Mouse (Mus musculus): ENCODE results near the gene Slc36a3. TPM values are rescaled to one million over a fixed set of nuclear protein-coding genes. Genes with fewer than 3 reads are reported as not detected.
A peak's percentile ranks its signal among the peaks of the same experiment; 100 is the strongest.

The Slc36a3 gene
- total RNA-seq, 1 experiment: not detected

DNA sequence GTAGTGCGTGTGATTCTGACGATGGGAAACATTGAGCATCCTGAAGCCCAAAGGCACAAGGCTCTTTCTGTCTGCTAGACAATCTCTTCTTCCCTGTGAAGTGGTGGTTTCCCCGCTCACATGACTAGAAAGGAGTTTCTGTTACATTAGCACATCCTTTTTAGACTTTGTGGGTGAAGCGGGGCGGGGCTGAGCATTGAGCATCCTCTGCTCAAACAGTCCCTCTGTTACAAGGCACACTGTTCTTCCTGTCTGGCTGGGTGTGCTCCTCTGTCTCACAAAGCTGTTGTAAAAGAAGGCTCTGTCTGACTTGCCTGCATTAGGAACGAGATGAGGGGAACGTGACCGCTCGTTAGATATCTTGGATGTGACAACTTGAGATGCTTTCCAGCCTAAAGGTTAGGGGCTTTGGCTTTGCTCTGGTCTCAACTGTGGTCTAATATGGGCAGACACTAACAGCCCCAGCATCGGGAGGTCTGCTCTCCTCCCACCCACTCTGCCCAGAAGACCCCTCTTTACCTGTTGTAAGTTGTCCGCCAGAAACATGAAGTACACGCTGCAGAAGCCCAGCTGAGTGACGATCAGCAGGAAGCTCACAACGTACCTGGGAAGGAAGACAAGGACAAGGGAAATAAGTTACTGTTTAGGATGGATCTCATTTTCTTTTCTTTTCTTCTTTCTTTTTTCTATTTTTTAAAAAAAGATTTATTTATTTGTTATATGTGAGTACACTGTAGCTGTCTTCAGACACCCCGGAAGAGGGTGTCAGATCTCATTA is 14.5 kb downstream of the Slc36a3 start:
- Histone ChIP-seq H3K9ac (ENCODE audit: insufficient read depth, low read depth, low read length, poor library complexity, severe bottlenecking) (no peak overlapping the region), H3K4me1 (ENCODE audit: control insufficient read depth in 2 of 2, insufficient read depth in 2 of 2, low read length in 2 of 2, poor library complexity in 1 of 2) (peaks cover 4 to 11% of the 10 kb centered on the region in 2 experiments; a peak in 1 of 4 replicates), H3K27ac (ENCODE audit: insufficient read depth, low read depth, low read length, poor library complexity, severe bottlenecking) (no peak overlapping the region; the same call in 1 of the 2 replicates), H3K9me3 (ENCODE audit: control insufficient read depth, insufficient read depth, low read depth, low read length) (no peaks in the 10 kb centered on the region), H3K36me3 (ENCODE audit: control insufficient read depth, insufficient read depth, low read length, poor library complexity, severe bottlenecking) (no peaks in the 10 kb centered on the region), H3K4me3 (ENCODE audit: insufficient read depth in 1 of 2, low read depth in 1 of 2, low read length in 2 of 2, poor library complexity in 1 of 2, severe bottlenecking in 1 of 2) (0 out of 4 replicates have a peak overlapping the region, but pooled peaks of 1 of the 2 experiments have one; percentile 11)
- TF ChIP-seq ZNF384 (IDR thresholded peaks at IDR 0.05; ENCODE audit: low read depth, low read length) (no peak), CHD2 (IDR thresholded peaks at IDR 0.05; ENCODE audit: low read depth, low read length) (no peak), MAFK (IDR thresholded peaks at IDR 0.05; ENCODE audit: insufficient read depth, low read depth, low read length) (no peak), ZC3H11A (IDR thresholded peaks at IDR 0.05; ENCODE audit: borderline replicate concordance, low read depth, low read length) (no peak), HCFC1 (IDR thresholded peaks at IDR 0.05; ENCODE audit: borderline replicate concordance, insufficient read depth, low read length) (no peak)
- no peak for DNase-seq (ENCODE audit: low read depth, low spot score)
- in situ Hi-C loops (cut with MboI; ENCODE audit: low sequenced_read_pairs in 2 of 2, unreplicated experiment in 2 of 2): no loop called here

DNA sequence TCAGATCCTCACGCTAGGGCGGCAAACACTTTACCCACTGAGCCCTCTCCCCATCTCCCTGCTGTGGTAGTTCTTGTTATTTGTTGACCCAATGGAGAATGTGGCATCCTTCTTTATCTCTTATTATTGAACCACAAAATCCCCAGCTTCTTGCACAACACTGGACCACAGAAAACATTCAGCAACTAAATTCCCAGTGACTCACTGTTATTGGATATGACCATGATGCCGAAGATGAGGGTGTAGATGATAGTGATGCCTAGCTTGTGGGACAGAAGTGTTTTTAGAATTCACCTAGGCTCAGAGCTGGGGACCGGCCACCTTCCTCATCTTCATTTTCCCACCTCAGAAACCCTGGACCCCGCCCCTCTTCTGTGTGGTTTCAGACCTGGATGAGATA is 16.6 kb downstream of the Slc36a3 start:
- in situ Hi-C loops (cut with MboI; ENCODE audit: low sequenced_read_pairs in 2 of 2, unreplicated experiment in 2 of 2): no loop called here
- H3K9ac ChIP-seq (ENCODE audit: insufficient read depth, low read depth, low read length, poor library complexity, severe bottlenecking): no peak overlapping the region
- H3K4me1 ChIP-seq (ENCODE audit: control insufficient read depth in 2 of 2, insufficient read depth in 2 of 2, low read length in 2 of 2, poor library complexity in 1 of 2): peaks cover 12 to 22% of the 10 kb centered on the region in 2 experiments
- H3K36me3 ChIP-seq (ENCODE audit: control insufficient read depth, insufficient read depth, low read length, poor library complexity, severe bottlenecking): no peaks in the 10 kb centered on the region
- DNase-seq (ENCODE audit: low read depth, low spot score): no peak
- no peak overlapping the region for H3K4me3 ChIP-seq (ENCODE audit: insufficient read depth in 1 of 2, low read depth in 1 of 2, low read length in 2 of 2, poor library complexity in 1 of 2, severe bottlenecking in 1 of 2)
- H3K9me3 ChIP-seq (ENCODE audit: control insufficient read depth, insufficient read depth, low read depth, low read length): no peaks in the 10 kb centered on the region
- TF ChIP-seq HCFC1 (IDR thresholded peaks at IDR 0.05; ENCODE audit: borderline replicate concordance, insufficient read depth, low read length) (no peak), ZC3H11A (IDR thresholded peaks at IDR 0.05; ENCODE audit: borderline replicate concordance, low read depth, low read length) (no peak), MAFK (IDR thresholded peaks at IDR 0.05; ENCODE audit: insufficient read depth, low read depth, low read length) (no peak), ZNF384 (IDR thresholded peaks at IDR 0.05; ENCODE audit: low read depth, low read length) (no peak), CHD2 (IDR thresholded peaks at IDR 0.05; ENCODE audit: low read depth, low read length) (no peak)
- H3K27ac ChIP-seq (ENCODE audit: insufficient read depth, low read depth, low read length, poor library complexity, severe bottlenecking): no peak overlapping the region

DNA sequence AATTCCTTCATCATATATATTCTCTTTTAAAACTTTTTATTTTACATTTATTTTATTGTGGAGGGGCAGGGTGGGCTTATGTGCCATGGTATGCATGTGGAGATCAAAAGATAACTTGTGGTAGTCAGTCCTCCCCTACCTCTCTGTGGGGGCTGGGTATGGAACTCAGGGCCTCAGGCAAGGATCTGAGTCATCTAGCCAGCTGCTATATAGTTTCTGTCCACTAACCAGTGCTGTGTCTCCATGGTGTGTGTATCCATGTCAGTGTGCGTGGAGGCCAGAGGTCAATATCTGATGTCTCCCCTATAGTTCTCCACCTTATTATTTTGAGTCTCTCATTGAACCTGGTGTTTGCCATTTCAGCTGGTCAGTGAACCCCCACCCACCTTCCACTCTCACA is 17.1 kb downstream of the Slc36a3 start:
- Histone ChIP-seq H3K36me3 (ENCODE audit: control insufficient read depth, insufficient read depth, low read length, poor library complexity, severe bottlenecking) (no peaks in the 10 kb centered on the region), H3K4me1 (ENCODE audit: control insufficient read depth in 2 of 2, insufficient read depth in 2 of 2, low read length in 2 of 2, poor library complexity in 1 of 2) (peaks cover 14 to 23% of the 10 kb centered on the region in 2 experiments), H3K27ac (ENCODE audit: insufficient read depth, low read depth, low read length, poor library complexity, severe bottlenecking) (no peak overlapping the region), H3K9ac (ENCODE audit: insufficient read depth, low read depth, low read length, poor library complexity, severe bottlenecking) (no peak overlapping the region), H3K9me3 (ENCODE audit: control insufficient read depth, insufficient read depth, low read depth, low read length) (no peaks in the 10 kb centered on the region), H3K4me3 (ENCODE audit: insufficient read depth in 1 of 2, low read depth in 1 of 2, low read length in 2 of 2, poor library complexity in 1 of 2, severe bottlenecking in 1 of 2) (no peak overlapping the region)
- TF ChIP-seq HCFC1 (IDR thresholded peaks at IDR 0.05; ENCODE audit: borderline replicate concordance, insufficient read depth, low read length) (no peak), CHD2 (IDR thresholded peaks at IDR 0.05; ENCODE audit: low read depth, low read length) (no peak), ZNF384 (IDR thresholded peaks at IDR 0.05; ENCODE audit: low read depth, low read length) (no peak), ZC3H11A (IDR thresholded peaks at IDR 0.05; ENCODE audit: borderline replicate concordance, low read depth, low read length) (no peak), MAFK (IDR thresholded peaks at IDR 0.05; ENCODE audit: insufficient read depth, low read depth, low read length) (no peak)
- no peak for DNase-seq (ENCODE audit: low read depth, low spot score)
- in situ Hi-C loops (cut with MboI; ENCODE audit: low sequenced_read_pairs in 2 of 2, unreplicated experiment in 2 of 2): no loop called here

DNA sequence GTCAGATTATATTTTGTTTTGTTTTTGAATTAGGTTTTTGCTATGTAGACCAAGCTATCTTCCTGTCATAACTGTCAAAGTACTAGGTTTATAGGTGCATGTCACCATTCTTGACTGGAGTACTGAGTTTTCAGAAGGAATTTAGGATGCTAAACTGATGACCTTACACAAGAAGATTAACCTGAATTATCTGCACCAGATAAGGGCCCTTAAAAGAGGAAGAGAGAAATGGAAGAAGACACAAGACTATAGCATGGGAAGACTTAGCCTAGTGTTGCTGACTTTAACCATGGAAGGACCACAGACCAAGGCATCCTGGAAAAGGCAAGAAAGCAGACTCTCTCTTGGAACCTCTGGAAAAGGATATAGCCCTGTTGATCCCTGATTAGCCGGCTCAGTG is 18.3 kb downstream of the Slc36a3 start:
- Histone ChIP-seq H3K4me3 (ENCODE audit: insufficient read depth in 1 of 2, low read depth in 1 of 2, low read length in 2 of 2, poor library complexity in 1 of 2, severe bottlenecking in 1 of 2) (no peak overlapping the region), H3K27ac (ENCODE audit: insufficient read depth, low read depth, low read length, poor library complexity, severe bottlenecking) (no peak overlapping the region), H3K4me1 (ENCODE audit: control insufficient read depth in 2 of 2, insufficient read depth in 2 of 2, low read length in 2 of 2, poor library complexity in 1 of 2) (peaks cover 14 to 25% of the 10 kb centered on the region in 2 experiments), H3K9me3 (ENCODE audit: control insufficient read depth, insufficient read depth, low read depth, low read length) (no peaks in the 10 kb centered on the region), H3K9ac (ENCODE audit: insufficient read depth, low read depth, low read length, poor library complexity, severe bottlenecking) (no peak overlapping the region), H3K36me3 (ENCODE audit: control insufficient read depth, insufficient read depth, low read length, poor library complexity, severe bottlenecking) (no peaks in the 10 kb centered on the region)
- DNase-seq (ENCODE audit: low read depth, low spot score): no peak
- TF ChIP-seq ZNF384 (IDR thresholded peaks at IDR 0.05; ENCODE audit: low read depth, low read length) (no peak), HCFC1 (IDR thresholded peaks at IDR 0.05; ENCODE audit: borderline replicate concordance, insufficient read depth, low read length) (no peak), MAFK (IDR thresholded peaks at IDR 0.05; ENCODE audit: insufficient read depth, low read depth, low read length) (no peak)
- in situ Hi-C loops (cut with MboI; ENCODE audit: low sequenced_read_pairs in 2 of 2, unreplicated experiment in 2 of 2): no loop called here

All from ES-E14 (cell line).